Mouse (Mus musculus) cerebellum, postnatal 14 days (tissue): Measurements from ENCODE around the gene Sec14l3.
A peak's percentile ranks its signal among the peaks of the same experiment; 100 is the strongest.
"Not testable (repeated sequence)": the region's sequence is repeated elsewhere in the genome, so short reads cannot be mapped to it uniquely, and the experiment has no call there.

Experiments
- DNase-seq, 2 experiments: peaks; one replicate each; pipeline ENCODE4 v3.0.0; 2021; ENCODE audit warnings: mixed read lengths in 2 of 2

Gene Sec14l3

DNA sequence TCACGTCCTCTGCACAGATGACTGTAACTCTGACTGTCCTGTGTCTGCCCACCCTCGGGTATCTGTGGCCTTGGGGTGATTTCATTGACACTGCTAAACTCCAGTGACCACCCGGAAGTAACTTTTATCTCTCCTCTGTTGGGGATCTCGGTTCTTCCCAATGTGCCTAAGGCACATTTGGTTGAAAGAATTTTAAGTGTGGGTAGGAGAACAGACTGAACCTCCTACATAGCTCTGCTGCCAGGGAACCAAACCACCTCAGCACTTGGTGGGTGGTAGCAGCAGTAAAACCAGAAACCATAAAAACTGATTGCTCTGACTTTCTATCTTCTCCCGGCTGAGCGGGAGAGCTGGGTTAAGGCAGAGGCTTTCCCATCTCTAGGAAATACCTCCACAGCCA is 40.8 kb downstream of the Sec14l3 start:
- DNase-seq = no peak

DNA sequence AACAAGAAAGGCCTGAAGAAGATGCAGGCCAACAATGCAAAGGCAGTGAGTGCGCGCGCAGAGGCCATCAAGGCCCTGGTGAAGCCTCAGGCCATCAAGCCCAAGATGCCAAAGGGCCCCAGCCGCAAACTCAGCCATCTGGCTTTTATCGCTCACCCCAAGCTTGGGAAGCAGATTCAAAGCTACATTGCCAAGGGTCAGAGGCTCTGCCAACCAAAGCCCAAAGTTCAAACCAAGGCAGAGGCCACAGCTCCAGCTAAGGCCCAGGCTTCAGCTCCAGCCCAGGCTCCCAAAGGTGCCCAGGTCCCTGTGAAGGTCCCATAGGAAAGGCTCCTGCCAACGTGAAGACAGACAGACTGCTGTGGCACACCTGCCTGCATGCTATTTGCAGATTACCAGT is 43.3 kb downstream of the Sec14l3 start:
- not testable (repeated sequence) for DNase-seq

DNA sequence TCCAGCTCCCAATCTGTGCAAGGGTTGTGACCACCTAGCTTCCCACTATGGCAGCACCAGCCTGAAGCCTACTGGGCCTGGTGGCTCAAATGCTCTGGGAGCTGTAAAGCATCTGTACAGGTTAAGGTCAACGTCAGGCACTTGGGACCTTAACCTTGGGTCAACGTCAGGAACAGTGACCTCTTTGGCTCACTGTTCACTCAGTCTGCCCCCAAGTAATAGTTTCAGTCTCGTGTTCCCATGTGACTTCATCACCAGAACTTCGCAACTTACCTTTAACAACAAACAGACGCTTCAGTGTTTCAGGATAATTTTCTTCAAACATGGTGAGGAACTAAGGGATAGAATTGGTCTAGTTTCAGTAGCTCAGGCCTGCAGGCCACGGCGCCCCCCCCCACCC is 44.0 kb downstream of the Sec14l3 start:
- no peak for DNase-seq

DNA sequence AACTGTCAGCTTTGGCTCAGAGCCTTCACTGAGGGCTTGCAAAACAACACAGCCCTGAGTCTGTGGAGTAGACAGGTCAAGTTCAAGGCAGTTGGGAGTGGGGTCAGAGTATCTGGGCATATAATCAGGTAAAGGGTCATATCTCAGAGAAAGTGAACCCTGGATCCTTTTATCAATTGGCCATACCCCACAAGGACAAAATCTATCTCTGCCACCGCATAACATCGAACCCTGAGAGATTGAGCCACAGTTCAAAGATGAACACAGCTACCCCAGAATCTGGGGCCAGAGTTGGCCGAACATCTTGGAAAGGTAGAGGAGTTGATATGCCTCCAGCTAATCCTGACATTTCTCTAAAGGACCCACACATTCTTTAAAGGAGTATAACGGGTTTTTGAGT is 47.4 kb downstream of the Sec14l3 start:
- no peak for DNase-seq

DNA sequence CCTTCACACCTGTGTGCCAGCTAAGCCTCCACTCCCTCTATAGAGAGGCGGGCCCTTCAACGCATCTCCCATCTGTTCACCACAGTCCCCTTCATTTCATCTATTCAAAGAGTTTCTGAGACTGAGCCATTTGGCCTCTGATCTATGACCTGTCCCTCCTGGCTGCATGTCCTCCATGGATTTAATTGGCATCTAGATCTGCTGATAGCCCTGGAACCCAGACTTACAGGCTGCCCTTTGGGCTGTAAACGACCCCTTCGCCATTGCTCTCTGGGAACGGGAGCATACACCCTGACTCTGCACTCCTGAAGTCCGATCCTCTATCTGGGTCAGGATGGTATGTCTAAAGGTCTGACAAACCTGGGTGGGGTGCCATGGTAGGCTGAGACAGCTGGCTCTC is 48.2 kb downstream of the Sec14l3 start:
- no peak for DNase-seq

DNA sequence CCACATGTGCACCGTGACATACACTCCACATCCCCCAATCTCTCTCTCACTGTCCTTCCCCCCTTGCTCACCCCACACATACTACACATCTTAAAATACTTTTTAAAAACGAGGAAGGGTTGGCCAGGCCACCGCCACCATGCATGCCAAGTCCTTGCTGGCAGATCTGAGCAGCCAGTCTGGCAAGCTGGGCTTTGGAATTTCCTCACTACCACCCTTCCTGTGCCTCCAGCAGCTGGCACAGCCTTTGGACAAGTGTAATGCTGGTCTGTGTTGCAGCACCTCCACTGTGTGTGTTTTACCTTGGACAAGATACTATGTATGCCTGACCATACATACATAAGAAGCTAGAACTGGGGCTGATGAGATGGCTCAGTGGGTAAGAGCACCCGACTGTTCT is 48.9 kb downstream of the Sec14l3 start:
- DNase-seq = no peak

DNA sequence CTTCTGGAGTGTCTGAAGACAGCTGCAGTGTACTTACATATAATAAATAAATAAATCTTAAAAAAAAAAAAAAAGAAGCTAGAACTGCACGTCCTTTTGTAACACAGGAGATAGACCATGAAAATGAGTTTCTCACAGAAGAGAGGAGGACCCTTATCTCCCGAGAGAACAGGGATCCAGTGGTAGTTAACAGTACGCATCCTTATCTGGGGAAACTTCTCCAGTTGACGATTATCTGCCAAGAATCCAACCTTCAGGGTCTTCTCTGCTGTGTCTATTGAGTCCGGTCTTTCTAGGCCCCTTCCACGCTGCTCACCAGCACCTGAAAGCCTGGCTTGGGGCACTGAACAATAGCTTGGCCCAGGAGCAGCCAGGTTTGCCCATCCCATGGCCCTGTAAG is 49.3 kb downstream of the Sec14l3 start:
- no peak for DNase-seq

DNA sequence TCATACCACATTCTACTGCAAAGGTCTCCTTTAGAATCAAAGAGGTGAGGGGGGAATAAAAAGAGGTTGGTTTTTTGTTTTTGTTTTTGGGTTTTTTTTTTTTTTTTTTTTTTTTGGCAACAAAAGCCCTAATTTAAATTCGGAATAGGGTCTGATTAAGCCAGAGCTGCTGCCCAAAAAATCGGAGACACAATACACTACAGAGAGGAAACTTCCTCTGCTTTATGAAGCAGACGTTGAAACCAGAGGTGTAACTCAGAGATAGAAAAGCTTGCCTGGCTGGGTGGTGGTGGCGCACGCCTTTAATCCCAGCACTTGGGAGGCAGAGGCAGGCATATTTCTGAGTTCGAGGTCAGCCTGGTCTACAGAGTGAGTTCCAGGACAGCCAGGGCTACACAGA is 49.9 kb downstream of the Sec14l3 start:
- not testable (repeated sequence) for DNase-seq

DNA sequence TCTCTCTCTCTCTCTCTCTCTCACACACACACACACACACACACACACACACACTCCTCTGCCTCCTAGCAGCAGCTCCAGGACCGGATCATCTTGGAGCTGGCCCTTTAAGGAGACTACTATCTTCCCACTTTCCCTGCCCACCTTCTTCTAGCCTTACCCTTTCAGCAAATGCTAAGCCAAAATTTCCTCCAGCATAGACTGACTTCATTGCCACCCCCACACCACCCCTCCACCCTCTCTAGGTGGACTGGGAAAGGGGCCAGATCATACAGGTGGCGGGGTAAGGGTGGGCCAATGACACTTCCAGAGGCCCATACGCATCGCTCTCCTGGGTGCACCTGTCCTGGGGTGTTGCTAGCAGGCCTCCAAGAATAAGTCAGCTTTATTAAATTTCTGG is 50.8 kb downstream of the Sec14l3 start:
- no peak for DNase-seq

DNA sequence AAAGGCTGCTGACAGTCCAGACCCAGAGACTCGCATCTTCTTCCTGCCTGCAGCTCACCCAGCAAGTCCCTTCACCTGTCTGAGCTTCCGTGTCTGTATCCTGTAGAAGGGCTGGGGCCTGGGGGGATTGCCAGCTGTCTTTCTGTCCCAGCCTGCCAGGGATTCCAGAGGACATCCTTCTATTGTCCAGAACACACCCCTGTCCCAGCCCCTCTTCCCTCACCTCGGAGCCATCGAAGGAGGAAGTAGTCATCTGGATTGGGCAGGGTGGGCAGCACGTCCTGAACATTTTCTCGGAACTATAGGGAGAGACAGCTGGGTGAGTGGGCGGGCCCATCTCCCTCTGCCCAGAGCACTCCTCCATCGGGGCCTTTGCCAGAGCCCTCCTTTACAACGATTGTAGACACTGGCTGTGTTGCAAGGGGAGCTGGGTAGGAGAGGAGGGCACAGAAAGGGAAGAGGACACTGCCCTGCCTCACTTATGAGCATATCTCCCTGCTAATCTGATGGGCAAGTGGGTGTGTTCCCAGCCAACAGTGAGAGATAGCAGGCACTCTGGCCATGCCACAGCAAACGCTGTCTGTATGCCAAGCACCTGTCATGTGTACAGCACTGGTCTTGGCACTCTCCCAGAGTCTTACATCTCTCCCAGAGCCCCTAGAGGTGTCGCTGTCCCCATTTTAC is 52.0 kb downstream of the Sec14l3 start:
- peak in 1 of 2 experiments; percentile 27 for DNase-seq

DNA sequence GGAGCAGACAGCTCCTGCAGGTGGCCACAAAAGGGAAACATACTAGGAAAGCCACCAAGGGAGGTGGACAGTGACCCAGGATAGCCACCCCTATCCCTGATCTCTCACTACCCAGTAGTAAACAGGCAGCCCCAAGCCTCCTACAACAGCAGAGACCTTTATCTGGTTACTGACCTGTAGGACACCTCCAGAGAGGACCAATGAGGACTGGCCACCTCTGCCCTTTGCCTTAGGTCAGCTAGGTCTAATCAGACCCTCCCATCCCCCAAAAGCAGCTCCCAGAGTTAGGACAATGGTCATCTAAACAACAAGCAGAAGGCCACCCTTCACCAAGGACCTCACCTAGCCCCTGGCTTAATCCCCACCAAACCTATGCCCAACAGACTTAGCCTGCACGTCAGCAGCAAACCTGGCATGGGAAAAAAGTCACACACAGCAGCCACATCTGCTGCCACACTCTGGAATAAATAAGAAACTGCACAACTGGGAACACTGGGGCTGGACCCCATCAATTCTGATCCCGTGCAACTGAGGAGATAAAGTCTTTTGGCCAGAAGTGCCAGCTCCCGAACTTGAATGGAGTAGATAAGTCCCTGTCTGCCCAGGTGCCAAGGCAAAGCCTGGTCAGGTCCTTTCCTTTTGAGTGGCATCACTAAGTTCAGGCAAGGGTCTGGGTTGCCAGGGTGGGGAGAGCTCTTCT is 52.9 kb downstream of the Sec14l3 start:
- no peak for DNase-seq

DNA sequence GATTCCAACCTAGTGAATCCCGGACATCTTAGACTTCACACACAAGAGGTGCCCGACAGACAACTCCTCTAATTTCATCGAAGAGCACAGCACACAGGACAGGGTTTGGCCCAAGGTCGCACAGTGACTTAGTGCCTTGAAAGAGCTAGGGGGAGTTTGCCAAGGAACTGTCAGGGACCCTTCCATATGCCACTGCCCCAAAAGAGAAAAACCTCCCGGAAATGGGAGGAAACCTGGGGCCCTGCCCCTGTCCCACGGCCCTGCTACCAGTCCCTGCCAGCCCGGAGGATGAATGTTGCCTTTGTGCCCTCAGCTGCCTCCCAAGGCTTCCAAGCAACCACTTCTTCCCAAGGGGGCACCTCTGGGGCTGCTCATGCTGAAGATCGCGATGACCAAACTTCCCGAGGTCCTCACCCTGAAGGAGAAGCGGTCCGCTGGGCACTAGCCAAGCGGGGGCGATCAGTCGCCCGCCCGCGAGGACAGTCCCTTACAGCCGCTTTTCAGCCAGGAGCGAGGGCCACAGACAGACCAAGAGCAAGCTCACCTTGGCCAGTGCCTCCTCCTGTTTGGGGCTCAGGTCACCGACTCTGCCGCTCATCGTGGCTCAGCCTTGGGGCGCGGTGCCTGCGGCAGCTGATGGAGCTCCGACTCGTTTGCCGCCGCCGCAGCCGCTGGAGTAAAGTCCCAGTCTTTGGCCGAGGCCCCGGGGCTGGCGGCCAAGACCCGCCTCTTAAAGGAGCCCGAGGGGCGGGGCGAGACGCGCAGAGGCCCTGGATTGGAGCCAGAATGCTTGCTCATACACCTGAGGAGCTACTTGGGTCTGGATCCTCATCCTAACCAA is 53.7 kb downstream of the Sec14l3 start:
- DNase-seq = peak; percentile 79 to 84

DNA sequence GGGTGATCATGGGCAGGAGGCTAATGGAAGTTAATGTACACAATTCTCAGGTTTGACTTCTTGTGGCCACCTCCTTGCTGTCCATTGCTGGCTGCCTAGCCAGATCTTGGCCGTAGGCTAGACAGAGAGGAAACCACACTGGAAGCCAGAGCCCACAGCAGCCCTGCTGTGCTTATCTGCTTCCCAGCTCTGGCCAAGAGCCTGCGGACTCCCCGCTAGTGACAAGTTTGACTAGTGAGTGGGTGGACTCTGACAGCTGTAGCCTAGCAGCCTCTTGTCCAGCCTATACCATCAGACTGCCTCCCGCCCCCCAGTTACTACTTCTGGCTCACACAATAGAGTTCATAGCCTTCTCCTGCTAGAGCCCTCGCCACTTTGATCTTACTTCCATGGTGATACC is 55.0 kb downstream of the Sec14l3 start:
- no peak for DNase-seq

DNA sequence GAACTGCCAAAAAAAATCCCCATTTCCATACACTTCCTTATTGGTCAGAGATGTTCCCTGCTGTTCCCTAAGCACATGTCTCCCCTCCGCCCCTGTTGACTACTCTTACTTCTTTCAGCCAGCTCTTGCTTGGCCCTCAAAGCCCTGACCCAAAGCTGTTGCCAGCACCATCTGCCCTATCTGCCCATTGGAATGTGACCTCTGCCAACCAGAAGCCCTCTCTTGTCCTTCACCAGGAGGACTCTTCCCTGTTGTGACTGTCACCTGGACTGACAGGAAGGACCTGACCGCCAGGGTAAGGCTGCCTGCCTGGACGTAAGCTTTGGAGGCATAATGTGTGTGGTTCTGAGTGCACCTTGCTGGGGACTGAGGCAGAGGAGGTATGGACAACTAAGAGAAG is 57.0 kb downstream of the Sec14l3 start:
- DNase-seq = no peak

DNA sequence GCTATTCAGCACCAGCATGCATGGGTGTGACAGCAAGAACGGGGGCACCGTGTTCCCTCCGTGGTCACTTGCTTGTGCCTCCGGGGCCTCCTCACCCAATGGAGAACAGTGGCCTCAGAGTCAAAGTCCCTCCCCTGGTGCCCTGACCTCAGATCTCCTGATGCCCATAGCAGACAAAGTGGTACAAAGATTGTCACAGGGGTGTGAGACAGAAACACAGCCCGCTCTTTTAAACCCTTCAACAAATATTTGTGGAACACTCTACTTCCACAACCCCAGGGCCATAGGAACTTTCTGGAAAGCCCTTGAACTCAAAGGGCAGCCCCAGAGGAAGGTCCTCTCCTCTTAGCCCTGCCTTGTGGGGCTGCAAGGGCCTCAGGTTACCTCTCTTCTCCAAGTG is 57.6 kb downstream of the Sec14l3 start:
- DNase-seq = no peak

DNA sequence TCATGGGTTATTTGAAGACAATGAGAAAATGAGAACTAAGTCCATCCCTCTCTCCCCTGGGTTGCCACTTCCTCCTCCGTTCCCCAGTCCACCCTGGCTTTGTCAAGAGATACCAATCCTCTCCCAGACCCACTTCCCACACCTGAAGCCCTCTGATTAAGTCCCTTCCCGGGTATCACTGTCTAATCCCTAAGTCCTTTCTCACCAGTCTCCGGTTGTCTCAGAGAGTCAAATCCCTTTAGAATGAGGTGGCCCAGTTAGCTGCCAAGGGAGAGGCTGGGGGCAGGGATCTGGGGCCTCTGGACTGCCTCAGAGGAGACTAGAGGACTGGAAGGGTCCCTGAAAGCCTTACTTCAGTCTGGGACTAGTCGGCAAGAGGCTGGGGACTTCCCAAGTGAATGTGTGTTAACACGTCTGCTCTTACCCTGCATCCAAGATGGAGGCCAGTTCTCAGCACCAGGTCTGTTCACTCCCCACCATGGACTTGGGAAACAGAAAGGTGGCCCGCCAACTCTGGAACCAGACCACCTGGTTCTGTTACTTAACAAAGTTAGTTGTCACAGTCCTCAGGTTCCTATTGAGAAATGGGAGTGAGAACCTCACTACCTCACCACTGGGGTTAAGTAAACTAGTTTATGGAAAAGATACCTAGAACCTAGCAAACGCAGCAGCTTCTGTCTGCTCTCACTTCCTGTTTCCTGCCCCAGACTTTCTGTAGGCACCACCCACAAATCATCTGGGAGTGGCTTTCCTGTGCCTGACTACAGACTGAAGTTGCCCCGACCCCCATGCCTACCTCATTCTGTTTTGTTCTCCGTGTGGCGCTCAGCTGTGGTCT is 58.3 kb downstream of the Sec14l3 start, which contains the start of gene Sec14l2:
Sec14l2 (minus strand) TSS at position 674 of the 838 bp plus-strand sequence.
- no peak for DNase-seq

DNA sequence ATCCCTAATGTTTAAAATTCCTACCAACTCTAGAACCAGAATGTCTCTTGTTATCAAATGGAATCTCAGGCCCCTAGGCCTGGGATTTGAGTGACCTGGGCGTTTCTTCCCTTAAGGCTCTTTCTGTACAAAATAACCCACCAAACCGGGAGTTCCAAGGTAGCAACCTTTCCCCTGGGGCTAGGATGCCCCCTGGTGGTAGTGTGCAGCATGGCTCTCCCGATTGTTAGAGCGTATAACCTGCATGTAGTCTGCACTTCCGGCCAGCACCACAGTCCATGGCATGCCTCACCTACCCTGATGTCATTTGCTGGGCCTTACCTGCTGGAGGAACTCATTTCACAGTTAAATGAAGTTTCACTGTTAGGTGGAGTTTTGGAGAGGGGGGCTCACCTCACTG is 59.3 kb downstream of the Sec14l3 start:
- peak in 1 of 2 experiments; percentile 53 for DNase-seq

DNA sequence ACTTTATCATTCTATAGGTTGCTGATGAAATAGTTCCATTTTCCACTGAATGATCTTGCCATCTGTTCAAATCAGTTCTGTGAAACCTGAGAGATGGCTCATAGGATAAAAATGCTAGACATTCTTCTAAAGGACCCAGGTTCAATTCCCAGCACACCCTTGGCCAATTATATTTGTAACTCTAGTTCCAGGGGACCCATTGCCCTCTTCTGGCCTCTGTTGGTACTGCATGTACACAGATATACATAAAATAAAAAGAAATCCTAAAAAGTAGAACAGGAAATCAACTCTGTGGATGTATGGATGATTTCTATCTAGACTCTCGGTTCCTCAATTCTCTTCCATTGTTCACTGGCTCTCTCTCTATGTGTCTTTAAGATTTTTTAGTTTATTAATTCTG is 62.4 kb downstream of the Sec14l3 start:
- no peak for DNase-seq
